Mouse (Mus musculus) cortical plate, adult 2 months (tissue): ENCODE measurements around the gene 4930438A08Rik. TPM values are rescaled to one million over a fixed set of nuclear protein-coding genes. Genes with fewer than 3 reads are reported as not detected.
"Not testable (repeated sequence)": the region's sequence is repeated elsewhere in the genome, so short reads cannot be mapped to it uniquely, and the experiment has no call there.

Source experiments
- H3K27ac ChIP-seq: fragments of 200-500 bp; 2 replicates; pipeline ENCODE4 v1.5.1; 2012; ENCODE audit warnings: low read length, control low read depth, inconsistent platforms; ENCODE audit not compliant: insufficient read depth
- H3K4me1 ChIP-seq: fragments of 200-500 bp; 2 replicates; pipeline ENCODE4 v1.6.1; 2011; ENCODE audit warnings: low read length; ENCODE audit not compliant: control insufficient read depth, insufficient read depth
- H3K4me3 ChIP-seq: fragments of 200-500 bp; 2 replicates; pipeline ENCODE4 v1.5.1; 2011; ENCODE audit warnings: mild to moderate bottlenecking, low read length, control low read depth; ENCODE audit not compliant: insufficient read depth
- CTCF ChIP-seq: fragments of 200-500 bp; IDR thresholded peaks from 2 replicates; pipeline ENCODE4 v1.5.1; 2011; ENCODE audit warnings: mild to moderate bottlenecking, control low read depth, low read length; ENCODE audit not compliant: insufficient read depth; ENCODE audit errors: extremely low read depth
- POLR2A ChIP-seq: fragments of 200-500 bp; IDR thresholded peaks from 2 replicates; pipeline ENCODE4 v1.6.1; 2011; ENCODE audit warnings: mild to moderate bottlenecking, low read length, control low read depth; ENCODE audit not compliant: insufficient read depth; ENCODE audit errors: extremely low read depth
- polyA plus RNA-seq: library from polyadenylated mRNA; depleted of rRNA; stranded (reverse); fragments of >200 nt; gene quantifications from 2 replicates; pipeline ENCODE4 v1.2.3, GENCODE M21; 2012; rRNA removed

Gene 4930438A08Rik
- polyA plus RNA-seq = not detected in 2 replicates

- TF ChIP-seq POLR2A (no peak), CTCF (no peak)
- Histone ChIP-seq H3K4me3 (no peak within 1 kb of the TSS), H3K27ac (no peak within 1 kb of the TSS), H3K4me1 (no peaks in the 10 kb centered on the region)
Measured at GRCm38 (mm10) chr11:58274572-58274971, at the start of gene 4930438A08Rik. TSS of gene 4930438A08Rik (plus strand) at chr11:58274799.

- H3K4me1 ChIP-seq, H3K4me3 ChIP-seq, H3K27ac ChIP-seq: not testable (repeated sequence)
Measured at GRCm38 (mm10) chr11:58224872-58225271, 49.7 kb upstream of the 4930438A08Rik start.

- H3K27ac ChIP-seq = no peak overlapping the region
- peak; percentile 96 for TF ChIP-seq CTCF
- no peak for TF ChIP-seq POLR2A
- H3K4me1 ChIP-seq = no peaks in the 10 kb centered on the region
- no peak overlapping the region for H3K4me3 ChIP-seq
Measured at GRCm38 (mm10) chr11:58225655-58226054, 48.9 kb upstream of the 4930438A08Rik start.

- H3K4me3 ChIP-seq = no peak overlapping the region
- no peaks in the 10 kb centered on the region for H3K4me1 ChIP-seq
- no peak for TF ChIP-seq CTCF
- TF ChIP-seq POLR2A = no peak
- H3K27ac ChIP-seq = no peak overlapping the region
Measured at GRCm38 (mm10) chr11:58226425-58226824, 48.2 kb upstream of the 4930438A08Rik start.

- H3K4me3 ChIP-seq, H3K4me1 ChIP-seq, H3K27ac ChIP-seq: not testable (repeated sequence)
Measured at GRCm38 (mm10) chr11:58228021-58228420, 46.6 kb upstream of the 4930438A08Rik start.

GRCm38 (mm10) chr11:58230396-58230910 lies 44.1 kb upstream of the 4930438A08Rik start:
- Histone ChIP-seq H3K4me1 (no peaks in the 10 kb centered on the region), H3K27ac (no peak overlapping the region), H3K4me3 (no peak overlapping the region)
- TF ChIP-seq POLR2A (no peak), CTCF (no peak)

GRCm38 (mm10) chr11:58231156-58231555 lies 43.4 kb upstream of the 4930438A08Rik start:
- H3K4me1 ChIP-seq = no peaks in the 10 kb centered on the region
- H3K4me3 ChIP-seq = no peak overlapping the region
- H3K27ac ChIP-seq = no peak overlapping the region
- TF ChIP-seq CTCF = no peak
- no peak for TF ChIP-seq POLR2A

- not testable (repeated sequence) for H3K4me1 ChIP-seq, H3K27ac ChIP-seq, H3K4me3 ChIP-seq
Measured at GRCm38 (mm10) chr11:58234551-58234950, 40.0 kb upstream of the 4930438A08Rik start.

- H3K4me1 ChIP-seq = no peaks in the 10 kb centered on the region
- TF ChIP-seq POLR2A (no peak), CTCF (peak; percentile 47)
Measured at GRCm38 (mm10) chr11:58235152-58235551, 39.4 kb upstream of the 4930438A08Rik start.

GRCm38 (mm10) chr11:58238840-58239791 lies 35.5 kb upstream of the 4930438A08Rik start:
- TF ChIP-seq CTCF = no peak
- no peak for TF ChIP-seq POLR2A
- Histone ChIP-seq H3K4me1 (no peaks in the 10 kb centered on the region), H3K4me3 (no peak overlapping the region), H3K27ac (no peak overlapping the region)

More at GRCm38 (mm10) chr11:58235152-58235551, 39.4 kb upstream of the 4930438A08Rik start:
- Histone ChIP-seq H3K27ac (no peak overlapping the region), H3K4me3 (no peak overlapping the region)

- TF ChIP-seq POLR2A (no peak), CTCF (no peak)
- Histone ChIP-seq H3K4me3 (no peak overlapping the region), H3K27ac (no peak overlapping the region), H3K4me1 (no peaks in the 10 kb centered on the region)
Measured at GRCm38 (mm10) chr11:58247294-58247693, 27.3 kb upstream of the 4930438A08Rik start.
